Mouse (Mus musculus) WW6 (cell line): Measurements from ENCODE around the gene Stk11.

ENCODE experiments used
- DNase-seq: peaks from one replicate; pipeline ENCODE4 v3.0.0-alpha.2; 2013; ENCODE audit warnings: low read depth, low spot score

Gene Stk11

GRCm38 (mm10) chr10:80170052-80170451 is 54.4 kb downstream of the Stk11 start:
- DNase-seq: no peak

GRCm38 (mm10) chr10:80170601-80171021 is 55.0 kb downstream of the Stk11 start:
- no peak for DNase-seq

- no peak for DNase-seq
Observed at GRCm38 (mm10) chr10:80171252-80171651, 55.6 kb downstream of the Stk11 start.

- no peak for DNase-seq
Observed at GRCm38 (mm10) chr10:80171760-80172526, 56.3 kb downstream of the Stk11 start.

- no peak for DNase-seq
Observed at GRCm38 (mm10) chr10:80172527-80173292, 57.1 kb downstream of the Stk11 start, which contains the start of gene 1600002K03Rik. Gene 1600002K03Rik, plus strand, starts transcription at chr10:80172944.

GRCm38 (mm10) chr10:80173358-80173757 is 57.8 kb downstream of the Stk11 start:
- DNase-seq: no peak

- DNase-seq: no peak
Observed at GRCm38 (mm10) chr10:80173955-80174640, 58.5 kb downstream of the Stk11 start.

- no peak for DNase-seq
Observed at GRCm38 (mm10) chr10:80174705-80175104, 59.1 kb downstream of the Stk11 start.

- DNase-seq: no peak
Observed at GRCm38 (mm10) chr10:80175536-80176269, 60.1 kb downstream of the Stk11 start.

GRCm38 (mm10) chr10:80176270-80176834 is 60.7 kb downstream of the Stk11 start:
- DNase-seq: no peak

- DNase-seq: no peak
Observed at GRCm38 (mm10) chr10:80177441-80178279, 62.1 kb downstream of the Stk11 start.

- DNase-seq: no peak
Observed at GRCm38 (mm10) chr10:80179068-80180051, 63.8 kb downstream of the Stk11 start, which contains the start of gene Efna2. Gene Efna2, plus strand, starts transcription at chr10:80179482.
